8 mouse cellular contexts compared by ENCODE assay signal in genomic region chr9:72169728-72170188, GRCm38 (mm10). TPM values are rescaled to one million over a fixed set of nuclear protein-coding genes. Genes with fewer than 3 reads are reported as not detected.
A peak's percentile ranks its signal among the peaks of the same experiment; 100 is the strongest.
DNase-seq lines count a peak whose midpoint lies in the region; ATAC-seq lines count a peak whose summit lies in the region.

No protein-coding gene starts in this region.

- peak; percentile 10 for DNase-seq in CD4-positive, CD25-positive, alpha-beta regulatory T cell, adult 2 months (ENCODE audit: low read depth, low spot score)
- peak; percentile 65 for DNase-seq in embryonic facial prominence, embryonic 11.5 days (ENCODE audit: low spot score)
- peak; percentile 70 for DNase-seq in lung, postnatal 14 days
- DNase-seq in ovary, postnatal 10 days (ENCODE audit: low spot score) = peak; percentile 15
- DNase-seq in layer of hippocampus, adult 8-10 months (ENCODE audit: low spot score in 2 of 2) = no peak

- no peaks in the 10 kb centered on the region for H3K27me3 ChIP-seq in embryonic facial prominence, embryonic 11.5 days (ENCODE audit: control insufficient read depth, insufficient read depth, low read length)
- H3K27me3 ChIP-seq in heart, embryonic 13.5 days (replicated peaks) = no peaks in the 10 kb centered on the region
- H3K27me3 ChIP-seq in kidney, embryonic 15.5 days = no peaks in the 10 kb centered on the region

- H3K4me3 ChIP-seq in embryonic facial prominence, embryonic 11.5 days (ENCODE audit: low read depth, low read length) = peak overlapping the region; percentile 16; the same call in 1 of the 2 replicates
- peak overlapping the region; percentile 57 for H3K4me3 ChIP-seq in heart, embryonic 13.5 days
- peak overlapping the region; percentile 41 for H3K4me3 ChIP-seq in kidney, embryonic 15.5 days (replicated peaks)

- peak overlapping the region; percentile 50 for H3K9ac ChIP-seq in embryonic facial prominence, embryonic 11.5 days (replicated peaks; ENCODE audit: low read length)
- H3K9ac ChIP-seq in heart, embryonic 13.5 days = peak overlapping the region; percentile 79
- H3K9ac ChIP-seq in kidney, embryonic 15.5 days = peak overlapping the region; percentile 37

- under 1% methylated on average over 12 of the region's 12 CpGs for WGBS in embryonic facial prominence, embryonic 11.5 days
- WGBS in heart, embryonic 13.5 days = 2% methylated on average over 12 of the region's 12 CpGs
- 2% methylated on average over 12 of the region's 12 CpGs for WGBS in kidney, embryonic 15.5 days

- H3K4me2 ChIP-seq in embryonic facial prominence, embryonic 11.5 days (ENCODE audit: low read depth, low read length) = peak overlapping the region; percentile 44
- peak overlapping the region; percentile 78 for H3K4me2 ChIP-seq in heart, embryonic 13.5 days
- H3K4me2 ChIP-seq in kidney, embryonic 15.5 days = peak overlapping the region; percentile 61

- no peak for ATAC-seq in CD4-positive, CD25-positive, alpha-beta regulatory T cell, adult 4 months
- ATAC-seq in embryonic facial prominence, embryonic 11.5 days (replicated peaks; ENCODE audit: insufficient number of reproducible peaks, low FRiP score, low TSS enrichment, low read depth) = 0 out of 2 replicates have a peak, but pooled peaks have one; percentile 44
- no peak for ATAC-seq in heart, embryonic 13.5 days (ENCODE audit: extremely low read depth, insufficient number of reproducible peaks, low FRiP score, low TSS enrichment)
- ATAC-seq in kidney, embryonic 15.5 days (replicated peaks; ENCODE audit: low FRiP score) = peak; percentile 64; the same call in 1 of the 2 replicates

- H3K36me3 ChIP-seq in embryonic facial prominence, embryonic 11.5 days (replicated peaks; ENCODE audit: control insufficient read depth, insufficient read depth, low read depth, low read length) = no peaks in the 10 kb centered on the region
- no peaks in the 10 kb centered on the region for H3K36me3 ChIP-seq in heart, embryonic 13.5 days
- no peaks in the 10 kb centered on the region for H3K36me3 ChIP-seq in kidney, embryonic 15.5 days

- no peaks in the 10 kb centered on the region for H3K9me3 ChIP-seq in embryonic facial prominence, embryonic 11.5 days (replicated peaks; ENCODE audit: control insufficient read depth, low read length)
- no peaks in the 10 kb centered on the region for H3K9me3 ChIP-seq in heart, embryonic 13.5 days
- H3K9me3 ChIP-seq in kidney, embryonic 15.5 days (replicated peaks) = no peaks in the 10 kb centered on the region

- H3K4me1 ChIP-seq in embryonic facial prominence, embryonic 11.5 days (ENCODE audit: control insufficient read depth, insufficient read depth, low read length) = no peaks in the 10 kb centered on the region; the same call in 1 of the 2 replicates
- peaks cover 12% of the 10 kb centered on the region for H3K4me1 ChIP-seq in heart, embryonic 13.5 days
- peaks cover 13% of the 10 kb centered on the region for H3K4me1 ChIP-seq in kidney, embryonic 15.5 days

- peak overlapping the region; percentile 23 for H3K27ac ChIP-seq in embryonic facial prominence, embryonic 11.5 days (replicated peaks; ENCODE audit: low read depth, low read length)
- peak overlapping the region; percentile 33 for H3K27ac ChIP-seq in heart, embryonic 13.5 days (replicated peaks)
- peak overlapping the region; percentile 41 for H3K27ac ChIP-seq in kidney, embryonic 15.5 days

RNA-seq across cellular contexts. Expression of gene Tcf12, which starts 58.1 kb away (rescaled TPM):
- polyA plus RNA-seq in CD4-positive, CD25-positive, alpha-beta regulatory T cell, adult 4 months (2017; shearing (Covaris generic)) = 10 to 100 TPM; 33.8 to 39.6 TPM
- polyA plus RNA-seq in embryonic facial prominence, embryonic 11.5 days (2014; fragmentation: Nextera tagmentation; extraction: Ambion mirVana) = 204 and 230 TPM in 2 replicates
- 29.7 and 31.9 TPM in 2 replicates for polyA plus RNA-seq in heart, embryonic 13.5 days (2015; fragmentation: Nextera tagmentation; extraction: Ambion mirVana)
- 69.8 and 70.0 TPM in 2 replicates for polyA plus RNA-seq in kidney, embryonic 15.5 days (2015; fragmentation: Nextera tagmentation; extraction: Ambion mirVana)
- 10 to 100 TPM; 54.6 to 66.6 (median 58.7) TPM for total RNA-seq in layer of hippocampus, adult 8-10 months (2022)

Comparison
In these comparisons a context has a peak if more than half of its experiments do, and no peak if none do; other contexts are left out.
1. DNase-seq: peak in CD4-positive, CD25-positive, alpha-beta regulatory T cell, adult 2 months (single experiment), embryonic facial prominence, embryonic 11.5 days (single experiment), lung, postnatal 14 days (single experiment) and ovary, postnatal 10 days (single experiment); none in layer of hippocampus, adult 8-10 months (0 of 2).
2. ATAC-seq: peak in embryonic facial prominence, embryonic 11.5 days (single experiment) and kidney, embryonic 15.5 days (single experiment); none in CD4-positive, CD25-positive, alpha-beta regulatory T cell, adult 4 months (single experiment) and heart, embryonic 13.5 days (single experiment).
3. Peak in every context shown above with its lines, with median percentiles within 50 percentile points of each other: H3K27ac ChIP-seq, H3K4me2 ChIP-seq, H3K4me3 ChIP-seq and H3K9ac ChIP-seq.